Mouse (Mus musculus) kidney, postnatal 14 days (tissue): ENCODE measurements around the gene Jam3.

Experiments used
- DNase-seq: peaks from one replicate; pipeline ENCODE4 v3.0.0; 2022; ENCODE audit warnings: mixed read lengths

Jam3 gene

DNA sequence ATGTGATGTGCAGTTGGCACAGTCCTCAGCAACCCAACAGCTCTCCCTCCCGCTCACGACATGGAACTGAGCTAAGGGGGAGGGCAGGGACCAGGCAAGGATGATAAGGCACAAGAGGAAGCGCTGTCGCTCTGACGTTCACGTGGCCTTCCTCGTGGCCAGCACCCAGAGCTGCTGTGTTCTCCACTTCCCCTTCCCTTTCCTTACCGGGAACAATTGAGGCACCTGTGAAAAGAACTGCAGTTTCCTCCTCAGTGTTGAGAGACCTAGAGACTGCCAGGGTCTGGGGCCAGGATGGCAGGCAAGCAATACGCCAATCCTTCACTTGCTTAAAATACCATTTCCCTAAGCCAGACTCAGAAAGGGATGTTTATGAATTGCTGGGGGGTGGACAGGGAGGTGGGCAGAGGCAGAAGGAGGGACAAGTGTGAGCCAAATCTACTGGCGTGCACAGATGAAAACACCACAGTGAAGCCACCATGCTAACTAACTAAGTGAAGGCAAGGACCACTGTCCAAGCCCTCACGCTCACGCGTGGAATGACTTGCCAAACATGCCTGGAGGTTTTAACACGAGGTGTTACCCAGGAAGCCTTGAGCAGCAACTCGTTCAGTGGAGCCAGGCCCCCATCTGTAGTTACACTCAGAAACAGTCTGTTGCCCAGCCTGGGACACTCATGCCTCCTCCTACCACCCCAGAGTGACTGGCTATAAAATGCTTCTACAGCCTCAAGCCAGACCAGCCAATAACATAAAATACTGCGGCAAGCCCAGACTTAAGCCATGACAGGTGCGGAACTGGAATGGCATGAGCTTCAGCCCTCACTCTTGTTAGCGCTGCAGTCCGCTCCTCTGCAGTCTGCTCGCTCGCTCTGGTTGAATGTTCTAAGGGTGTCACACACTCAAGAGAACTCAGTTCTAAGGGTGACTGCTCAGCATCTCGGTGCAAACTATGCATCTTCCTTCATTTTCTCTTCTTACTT is 45.4 kb downstream of the Jam3 start:
- peak; percentile 85 for DNase-seq

DNA sequence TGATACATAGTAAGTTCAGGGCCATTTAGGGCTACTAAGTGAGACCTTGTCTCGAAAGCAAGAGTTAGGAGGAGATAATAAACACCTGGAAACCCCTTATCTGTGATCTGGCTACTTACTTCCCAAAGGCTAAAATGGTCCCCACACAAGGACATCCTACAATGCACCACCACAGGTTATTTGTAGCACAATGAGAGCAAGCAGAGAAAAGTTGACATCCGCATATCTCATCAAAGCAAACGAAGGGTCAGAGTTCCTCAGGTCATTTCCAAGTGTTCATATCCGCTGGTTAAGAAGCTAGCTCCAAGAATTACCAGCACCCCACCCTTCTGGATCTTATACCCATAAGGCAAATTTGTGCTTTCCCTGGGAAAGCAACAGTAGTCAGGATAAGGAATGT is 46.8 kb downstream of the Jam3 start:
- DNase-seq: peak; percentile 52

DNA sequence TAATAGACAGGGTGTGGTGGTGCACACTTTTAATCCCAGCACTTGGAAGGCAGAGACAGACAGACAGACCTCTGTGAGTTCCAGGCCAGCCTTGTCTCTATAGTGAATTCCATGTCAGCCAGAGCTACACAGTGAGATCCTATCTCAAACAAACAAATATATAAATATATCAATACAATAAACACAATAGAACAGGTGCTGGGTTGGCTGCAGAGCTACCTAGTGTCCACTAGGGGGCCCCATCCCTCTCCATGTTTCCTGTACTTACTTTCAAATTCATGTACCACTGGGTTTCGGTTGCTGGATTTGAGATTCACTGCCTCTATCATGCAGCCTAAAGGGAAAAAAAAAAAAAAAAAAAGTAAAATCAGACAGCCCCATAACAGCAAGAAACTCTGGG is 49.1 kb downstream of the Jam3 start:
- peak; percentile 56 for DNase-seq

DNA sequence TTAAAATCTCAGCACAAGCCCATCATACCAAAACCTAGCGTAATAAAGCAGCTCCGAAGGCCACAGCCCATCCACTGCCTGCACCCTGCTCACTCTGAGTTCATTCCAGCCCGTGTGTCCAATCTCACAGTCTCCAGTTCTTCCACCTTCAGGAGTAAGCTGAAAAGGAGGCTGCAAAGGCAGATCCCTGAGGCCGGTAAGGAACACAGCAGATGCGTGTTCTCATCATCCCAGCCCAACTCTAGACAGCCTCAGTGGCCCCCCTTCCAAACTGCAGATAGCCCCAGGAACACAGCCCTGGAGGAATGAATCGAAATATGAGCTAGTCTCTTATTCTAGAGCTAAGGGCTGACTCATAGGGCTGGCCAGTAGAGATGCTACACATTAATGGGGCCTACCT is 53.8 kb downstream of the Jam3 start:
- DNase-seq: no peak

DNA sequence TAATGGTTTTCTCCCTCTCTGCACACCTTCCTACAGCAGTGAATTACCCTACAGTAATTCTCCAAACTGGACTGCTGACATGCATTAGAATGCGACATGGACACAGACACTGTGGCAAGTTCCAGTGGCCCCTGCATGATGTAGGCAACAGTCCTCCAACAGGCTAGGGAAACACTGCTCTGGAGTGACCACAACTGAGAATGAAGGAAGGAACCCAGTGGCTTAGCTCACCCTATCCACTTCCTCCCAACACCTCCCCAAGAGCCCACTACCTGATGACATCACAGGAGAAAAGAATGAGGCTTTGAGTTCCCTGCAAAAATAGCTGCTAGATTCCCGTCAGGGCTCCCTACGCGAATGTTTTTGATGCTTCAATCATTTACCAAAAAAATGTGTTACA is 55.7 kb downstream of the Jam3 start:
- DNase-seq: no peak

DNA sequence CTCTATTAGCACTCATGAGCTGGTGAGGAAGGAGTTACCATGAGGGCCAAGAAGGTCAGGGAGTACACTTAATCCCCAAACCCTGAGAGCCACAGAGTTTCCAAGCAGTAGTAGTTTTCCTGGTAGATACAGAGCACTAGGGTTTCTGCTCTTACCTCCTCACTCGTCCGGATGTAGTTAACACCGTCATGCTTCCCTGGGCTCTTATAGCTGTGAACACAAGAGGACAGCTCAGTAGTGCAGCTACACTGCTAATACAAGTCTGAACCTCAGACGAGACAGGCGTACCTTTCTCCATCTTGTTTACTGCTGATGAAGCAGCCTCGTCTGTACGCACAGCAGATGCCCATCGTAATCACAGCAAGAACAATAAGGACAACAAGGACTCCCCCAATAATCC is 56.7 kb downstream of the Jam3 start:
- DNase-seq: no peak

DNA sequence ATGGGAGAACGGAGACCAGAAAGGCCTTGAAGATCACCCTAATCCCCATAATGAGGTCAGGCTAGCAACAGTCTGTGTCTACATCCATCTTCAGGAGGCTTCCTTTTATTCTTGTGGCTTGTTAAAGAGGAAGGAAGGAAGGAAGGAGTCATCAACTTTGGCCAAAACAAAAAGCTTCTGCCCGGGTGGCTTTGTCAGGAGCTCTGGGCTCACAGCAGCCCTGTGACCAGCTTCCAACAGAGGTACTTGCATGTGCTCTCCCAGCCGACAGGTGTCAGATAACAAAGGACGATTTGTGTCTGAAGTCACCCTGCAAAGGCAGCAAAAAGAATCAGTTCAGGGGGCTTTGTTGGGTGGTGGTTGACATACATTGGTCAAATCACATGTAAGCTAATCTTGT is 57.1 kb downstream of the Jam3 start:
- peak; percentile 49 for DNase-seq

DNA sequence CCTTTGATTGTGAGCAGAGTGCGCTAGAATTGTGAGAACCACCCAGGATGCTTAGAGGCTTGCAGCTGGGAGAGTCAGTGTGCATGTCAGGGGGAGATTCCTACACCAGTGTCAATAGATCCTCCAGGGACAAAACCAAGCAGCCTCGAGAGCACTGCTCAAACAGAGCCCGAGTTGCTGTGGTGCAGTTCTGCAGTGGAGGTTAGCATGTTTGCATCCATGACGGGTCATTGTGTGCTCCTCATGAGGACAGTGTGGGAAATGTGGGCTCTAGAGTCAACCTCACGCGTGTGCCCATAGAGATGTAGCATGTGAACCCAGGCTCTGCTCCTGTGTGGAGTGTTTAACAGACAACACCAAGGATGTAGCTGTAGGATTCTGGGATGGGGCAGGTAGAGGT is 62.3 kb downstream of the Jam3 start:
- DNase-seq: no peak

DNA sequence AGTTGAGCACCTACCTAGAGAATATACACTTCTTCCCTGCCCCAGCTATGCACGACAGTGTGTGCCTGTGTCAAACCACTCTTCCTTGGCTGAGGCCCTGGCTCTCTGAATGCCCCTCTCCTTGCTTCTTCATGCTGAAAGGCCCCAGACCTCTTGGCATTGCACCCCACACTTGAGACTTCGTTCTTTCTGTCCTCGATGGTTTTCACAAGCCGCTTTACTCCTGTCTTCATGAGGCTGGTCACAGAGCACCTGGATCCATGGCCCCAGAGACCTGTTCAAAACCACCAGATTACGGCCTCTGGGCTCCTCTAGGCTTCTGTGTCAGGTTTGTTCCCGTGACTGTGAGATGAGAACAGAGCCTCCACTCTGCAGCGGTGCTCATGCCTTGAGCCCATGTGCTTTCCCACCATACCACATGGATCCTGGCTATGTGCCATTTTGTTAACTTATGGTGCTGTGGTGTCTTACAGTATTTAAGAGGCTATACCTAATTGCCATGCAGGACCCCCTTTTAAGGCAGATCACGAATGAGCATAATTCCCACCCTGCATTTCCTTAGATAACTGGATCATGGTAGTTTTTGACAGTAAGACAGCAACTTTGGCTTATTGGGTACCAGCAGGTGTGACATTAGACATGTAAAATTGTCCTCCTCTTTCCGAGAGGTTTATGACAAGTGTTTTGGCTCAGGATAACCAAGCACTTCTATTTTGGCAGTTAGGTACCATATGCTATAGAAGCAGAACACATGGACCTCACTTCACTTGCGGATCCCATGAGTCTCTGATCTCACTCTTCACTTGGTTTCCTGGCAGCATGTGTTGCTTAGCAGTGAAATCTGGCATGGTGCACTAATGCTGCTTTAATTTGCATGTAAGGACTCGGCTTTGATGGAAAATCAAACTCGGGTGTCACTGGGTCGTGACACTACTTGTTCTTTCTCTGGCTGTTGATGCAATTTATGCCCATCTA is 64.1 kb downstream of the Jam3 start:
- no peak for DNase-seq

DNA sequence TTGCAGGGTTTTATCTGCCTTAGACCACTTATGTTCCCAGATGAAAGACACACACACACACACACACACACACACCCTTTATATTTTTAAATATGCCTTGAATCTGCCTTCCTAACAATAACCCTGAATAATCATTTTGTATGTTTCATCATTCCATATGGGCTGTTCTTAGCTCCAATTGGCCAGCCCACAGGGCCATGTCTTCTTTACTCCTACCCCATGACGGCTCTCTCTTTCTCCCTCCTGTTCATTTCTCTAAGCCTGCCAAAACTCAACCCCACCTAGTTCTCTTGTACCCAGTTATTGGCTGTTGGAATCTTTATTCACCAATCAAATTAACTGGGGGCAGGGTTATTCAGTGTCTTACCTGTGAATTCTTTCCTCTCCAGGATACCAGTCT is 65.1 kb downstream of the Jam3 start:
- DNase-seq: no peak

DNA sequence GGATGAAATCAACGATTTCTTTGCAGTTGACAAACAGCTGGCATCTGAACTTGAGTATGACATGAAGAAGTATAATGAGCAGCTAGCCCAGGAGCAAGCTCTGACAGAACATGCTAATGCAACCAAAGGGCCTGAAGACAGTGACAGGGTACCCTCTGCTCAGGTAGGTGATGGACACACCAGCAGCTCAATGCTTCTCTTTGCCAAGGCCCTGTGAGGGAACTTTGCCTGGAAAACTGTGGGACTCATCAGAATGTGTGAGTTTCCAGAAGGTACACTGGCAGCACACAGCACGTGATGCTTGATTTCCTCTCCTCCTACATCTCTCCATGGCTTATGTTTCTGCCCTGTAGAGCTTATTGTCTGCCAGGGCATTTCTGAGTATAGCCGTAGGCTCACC is 67.8 kb downstream of the Jam3 start:
- no peak for DNase-seq

DNA sequence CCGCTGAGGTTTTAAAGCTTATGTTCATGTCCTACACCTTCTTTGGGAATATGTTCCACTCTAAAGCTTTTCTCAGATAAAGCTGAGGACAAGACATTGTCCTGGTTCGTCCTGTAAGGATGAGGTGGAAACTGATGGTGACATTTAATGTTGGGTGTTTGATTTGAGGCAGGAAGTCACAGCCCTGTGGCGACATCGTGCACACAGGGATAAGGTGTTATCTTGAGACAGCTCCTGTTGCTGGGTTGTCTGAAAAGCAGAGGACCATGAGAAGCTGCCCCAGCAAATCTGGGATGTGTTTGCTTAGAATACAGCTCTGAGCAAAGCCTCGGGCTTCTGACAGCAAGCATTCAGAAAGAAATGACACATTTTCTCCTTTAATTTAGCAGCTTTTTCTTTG is 69.0 kb downstream of the Jam3 start:
- DNase-seq: no peak

DNA sequence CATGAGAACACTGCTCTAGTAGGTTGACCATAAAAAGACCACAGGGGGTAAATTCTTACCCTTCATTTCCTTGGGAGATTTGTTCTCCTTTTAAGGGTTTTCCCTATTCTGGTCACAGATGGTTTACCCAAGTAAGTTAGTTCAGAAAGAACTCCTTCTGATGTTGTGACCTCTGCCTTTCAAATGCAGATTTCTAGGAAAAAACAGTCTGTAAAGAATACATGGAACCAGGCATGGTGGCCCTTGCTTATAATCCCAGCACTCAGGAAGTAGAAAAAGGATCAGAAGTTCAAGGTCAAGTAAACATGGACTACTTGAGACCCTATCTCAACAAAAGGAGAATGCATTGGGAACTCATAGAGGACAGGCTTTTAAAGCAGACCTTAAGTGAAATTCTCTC is 79.4 kb downstream of the Jam3 start:
- DNase-seq: no peak

DNA sequence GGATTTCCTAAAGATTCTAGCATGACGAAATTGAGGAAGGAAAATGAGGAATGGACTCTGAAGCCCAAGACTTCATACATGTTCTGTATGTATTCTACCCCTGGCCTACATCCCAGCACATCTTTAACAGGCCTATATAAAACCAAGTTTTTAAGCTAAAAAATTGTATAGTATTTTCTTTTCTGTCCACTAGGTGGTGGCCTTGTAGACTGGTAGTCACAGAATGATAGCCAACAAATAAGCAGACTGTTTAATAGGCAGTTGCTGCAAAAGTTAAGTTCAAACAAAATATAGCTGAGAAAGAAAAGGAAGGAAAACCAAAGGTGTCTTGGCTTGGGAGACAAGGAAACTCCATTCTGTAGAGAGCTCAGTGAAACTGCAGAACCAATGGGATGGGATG is 80.5 kb downstream of the Jam3 start:
- no peak for DNase-seq

DNA sequence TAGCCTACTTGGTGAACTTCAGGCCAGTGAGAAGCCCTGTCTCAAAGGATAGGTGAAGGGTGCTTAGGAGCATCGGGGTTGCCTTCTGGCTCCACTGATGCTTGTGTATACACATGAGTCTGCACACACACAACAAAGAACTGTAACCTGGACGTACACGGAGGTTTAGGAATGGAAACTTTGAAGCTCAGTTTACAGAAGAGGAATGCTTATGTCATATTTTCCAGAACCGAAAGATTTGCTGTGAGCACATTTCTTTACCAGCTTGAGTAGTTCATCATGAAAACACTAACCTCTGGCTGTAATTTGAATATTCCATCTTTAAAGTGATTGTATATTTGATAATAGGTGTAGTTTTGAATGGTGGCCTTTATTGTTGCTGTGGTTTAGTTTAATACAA is 84.3 kb downstream of the Jam3 start:
- DNase-seq: no peak

DNA sequence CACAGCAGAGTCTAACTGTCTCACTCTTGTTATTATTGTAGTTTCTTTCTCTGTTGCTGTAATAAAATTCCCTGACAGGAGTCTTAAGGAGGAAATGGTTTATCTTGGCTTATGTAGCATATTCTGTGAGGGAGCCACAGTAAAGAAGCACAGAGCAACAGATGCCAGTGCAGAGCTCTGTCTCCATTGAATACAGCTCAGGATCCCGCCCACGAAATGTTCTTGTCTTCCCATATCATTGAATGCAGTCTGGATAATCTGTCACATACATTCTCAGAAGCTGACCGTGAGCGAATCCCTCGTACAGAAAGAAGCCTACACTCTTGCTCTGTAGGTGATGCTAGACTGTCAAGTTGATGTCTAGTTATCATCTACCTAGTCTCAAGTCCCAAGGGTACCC is 96.9 kb downstream of the Jam3 start:
- no peak for DNase-seq

DNA sequence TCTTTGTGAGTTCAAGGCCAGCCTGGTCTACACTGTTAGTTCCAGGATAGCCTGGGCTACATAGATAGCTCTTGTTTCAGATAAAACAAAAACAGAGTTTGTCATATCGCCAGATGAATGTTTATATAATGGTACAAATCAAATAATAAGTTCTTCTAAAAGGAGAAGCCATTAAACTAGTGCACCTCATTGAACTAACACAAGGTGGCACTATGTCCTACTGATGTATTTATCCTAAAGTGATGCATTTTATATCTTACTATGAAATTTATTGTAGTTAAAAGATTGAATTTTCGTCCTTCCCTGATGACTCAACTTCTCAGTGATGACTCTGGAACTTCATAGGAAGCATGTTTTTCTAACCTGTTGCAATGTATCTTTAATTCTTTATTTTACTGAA is 105.7 kb downstream of the Jam3 start:
- no peak for DNase-seq
